Mouse (Mus musculus) Patski (cell line): ENCODE data around the gene 2410004B18Rik. TPM values are rescaled to one million over a fixed set of nuclear protein-coding genes. Genes with fewer than 3 reads are reported as not detected.
A peak's percentile ranks its signal among the peaks of the same experiment; 100 is the strongest.

Source experiments
- ATAC-seq: fragments of 100-300 bp; one replicate; pipeline ENCODE4 v1.8.0; 2021
- CTCF ChIA-PET: fragments of 350-600 bp; sonication (Branson Sonifier 250); formaldehyde crosslinking; loops from one replicate; lab custom pipeline; 2022; ENCODE audit warnings: inconsistent platforms; lab: Charles Lee
- POLR2A ChIA-PET: fragments of 350-600 bp; sonication (Branson Sonifier 250); formaldehyde crosslinking; loops from one replicate; lab custom pipeline; 2022; ENCODE audit warnings: antibody characterized with exemption, inconsistent platforms; lab: Charles Lee
- DNase-seq: peaks from one replicate; pipeline ENCODE4 v3.0.0-alpha.2; 2011; ENCODE audit warnings: low read depth, low spot score
- H3K27me3 ChIP-seq: fragments of 371-371 bp; one replicate; pipeline ENCODE4 v1.5.1; 2021
- CTCF ChIP-seq: fragments of 100-300 bp; IDR thresholded peaks from one replicate; pipeline ENCODE4 v1.5.1; 2021
- in situ Hi-C: fragments of 300-500 bp; cut with MboI; formaldehyde crosslinking; loops from 3 replicates; pipeline ENCODE4 v1.11.1; 2018; ENCODE audit warnings: low pct_unique_long_range_greater_than_20kb, mixed read lengths
- polyA plus RNA-seq: library from polyadenylated mRNA; unstranded; gene quantifications from one replicate; pipeline ENCODE4 v1.2.3, GENCODE M21; 2021

The 2410004B18Rik gene
- polyA plus RNA-seq, 1 experiment from 2014 or later, result 44.8 TPM

- in situ Hi-C loops, result no loop called here
- no peak for TF ChIP-seq CTCF
- POLR2A ChIA-PET, result interaction anchor here (1.0 to 1.5 kb wide), 2 partner anchors 12 to 13 kb away, joined by 3 to 4 read pairs; partner anchors contain the start of gene 2410004B18Rik
- DNase-seq, result no peak
- peak; percentile 18 for ATAC-seq
- H3K27me3 ChIP-seq, result no peaks in the 10 kb centered on the region
- CTCF ChIA-PET, result interaction anchor here (0.9 to 4.4 kb wide), 5 partner anchors 12 to 253 kb away, joined by 3 to 39 read pairs (median 4); partner anchors contain the start of gene 2410004B18Rik
These were observed 13.0 kb upstream of the 2410004B18Rik start for GRCm38 (mm10) chr3:145924649-145925337.

- ChIA-PET CTCF (interaction anchor here (1.1 to 4.4 kb wide), 6 partner anchors 12 to 513 kb away, joined by 3 to 39 read pairs (median 4); partner anchors contain the start of gene 2410004B18Rik), POLR2A (interaction anchor here (0.5 to 1.5 kb wide), 2 partner anchors 12 to 476 kb away, joined by 3 to 4 read pairs; partner anchors contain the start of gene 2410004B18Rik)
- TF ChIP-seq CTCF, result no peak
- ATAC-seq, result no peak
- DNase-seq, result no peak
- no peaks in the 10 kb centered on the region for H3K27me3 ChIP-seq
- in situ Hi-C loops, result no loop called here
These were observed 12.3 kb upstream of the 2410004B18Rik start for GRCm38 (mm10) chr3:145925506-145925905.

- no peak for TF ChIP-seq CTCF
- ATAC-seq (no peak), DNase-seq (no peak)
- CTCF ChIA-PET, result interaction anchor here (0.9 to 1.0 kb wide), 2 partner anchors 74 to 248 kb away, joined by 4 read pairs; no protein-coding TSS in a partner anchor
- no peaks in the 10 kb centered on the region for H3K27me3 ChIP-seq
- in situ Hi-C loops, result no loop called here
- POLR2A ChIA-PET, result no interaction called here
These were observed 8.1 kb upstream of the 2410004B18Rik start for GRCm38 (mm10) chr3:145929525-145930400.

GRCm38 (mm10) chr3:145933845-145934244 lies 4.0 kb upstream of the 2410004B18Rik start:
- CTCF ChIA-PET, result interaction anchor here (1.7 to 1.9 kb wide), 2 partner anchors 8 to 243 kb away, joined by 4 to 5 read pairs; no protein-coding TSS in a partner anchor
- no peaks in the 10 kb centered on the region for H3K27me3 ChIP-seq
- DNase-seq (no peak), ATAC-seq (no peak)
- no peak for TF ChIP-seq CTCF
- POLR2A ChIA-PET, result no interaction called here
- in situ Hi-C loops, result no loop called here

GRCm38 (mm10) chr3:145938405-145939349 lies 863 bp downstream of the 2410004B18Rik start:
- ChIA-PET CTCF (interaction anchor here (0.6 to 3.5 kb wide), 14 partner anchors 8 to 446 kb away, joined by 3 to 39 read pairs (median 4); partner anchors contain the start of gene Bcl10), POLR2A (interaction anchor here (0.6 to 1.1 kb wide), 6 partner anchors 14 to 239 kb away, joined by 3 to 4 read pairs (median 3); partner anchors contain the start of gene Ddah1)
- ATAC-seq (peak; percentile 65), DNase-seq (no peak)
- no peak for TF ChIP-seq CTCF
- no peaks in the 10 kb centered on the region for H3K27me3 ChIP-seq
- in situ Hi-C loops, result no loop called here

GRCm38 (mm10) chr3:145939402-145939801 lies 1.6 kb downstream of the 2410004B18Rik start:
- in situ Hi-C loops, result no loop called here
- TF ChIP-seq CTCF, result no peak
- ATAC-seq (no peak), DNase-seq (no peak)
- ChIA-PET CTCF (interaction anchor here (1.0 to 3.3 kb wide), 5 partner anchors 10 to 360 kb away, joined by 3 to 23 read pairs (median 10); no protein-coding TSS in a partner anchor), POLR2A (interaction anchor here (1.0 kb wide), 1 partner anchor 181 kb away, joined by 3 read pairs; the partner anchor contains the start of gene Ddah1)
- no peaks in the 10 kb centered on the region for H3K27me3 ChIP-seq

GRCm38 (mm10) chr3:145939971-145940370 lies 2.2 kb downstream of the 2410004B18Rik start:
- ChIA-PET POLR2A (interaction anchor here (1.0 kb wide), 1 partner anchor 181 kb away, joined by 3 read pairs; the partner anchor contains the start of gene Ddah1), CTCF (interaction anchor here (1.0 to 3.3 kb wide), 5 partner anchors 10 to 361 kb away, joined by 3 to 18 read pairs (median 3); no protein-coding TSS in a partner anchor)
- ATAC-seq (no peak), DNase-seq (no peak)
- no peaks in the 10 kb centered on the region for H3K27me3 ChIP-seq
- TF ChIP-seq CTCF, result no peak
- in situ Hi-C loops, result no loop called here

- ChIA-PET CTCF (interaction anchor here (0.6 to 15.2 kb wide), 26 partner anchors 8 to 560 kb away, joined by 3 to 249 read pairs (median 5); no protein-coding TSS in a partner anchor), POLR2A (interaction anchor here (0.9 kb wide), 1 partner anchor 236 kb away, joined by 3 read pairs; no protein-coding TSS in a partner anchor)
- DNase-seq (peak; percentile 47), ATAC-seq (no peak)
- no peaks in the 10 kb centered on the region for H3K27me3 ChIP-seq
- in situ Hi-C loops, result no loop called here
- no peak for TF ChIP-seq CTCF
These were observed 4.2 kb downstream of the 2410004B18Rik start for GRCm38 (mm10) chr3:145941971-145942370.

GRCm38 (mm10) chr3:145944348-145944747 lies 6.5 kb downstream of the 2410004B18Rik start:
- ATAC-seq, result no peak
- in situ Hi-C loops, result no loop called here
- ChIA-PET POLR2A (no interaction called here), CTCF (interaction anchor here (1.3 to 15.2 kb wide), 2 partner anchors 191 to 236 kb away, joined by 3 to 249 read pairs; no protein-coding TSS in a partner anchor)
- no peaks in the 10 kb centered on the region for H3K27me3 ChIP-seq
- DNase-seq, result no peak
- TF ChIP-seq CTCF, result no peak
